Mouse (Mus musculus) stomach, embryonic 14.5 days (tissue): ENCODE data around the gene Wasf2. TPM values are rescaled to one million over a fixed set of nuclear protein-coding genes. Genes with fewer than 3 reads are reported as not detected.

ENCODE experiments used
- ATAC-seq: fragments of 200-750 bp; cut with Nextera tagmentation; 2 replicates; pipeline ENCODE4 v1.8.0; 2017; ENCODE audit warnings: low read depth, moderate TSS enrichment; ENCODE audit not compliant: insufficient number of reproducible peaks, insufficient read depth, low FRiP score
- H3K27ac ChIP-seq: fragments of 300-500 bp; sonication (generic); 2 replicates; pipeline ENCODE4 v1.5.1; 2014; ENCODE audit warnings: mild to moderate bottlenecking, low read length, moderate library complexity, mixed read lengths
- H3K27me3 ChIP-seq: fragments of 300-500 bp; sonication (generic); 2 replicates; pipeline ENCODE4 v1.6.1; 2014; ENCODE audit warnings: low read length, control low read depth, mixed read lengths; ENCODE audit not compliant: control insufficient read depth, insufficient read depth
- H3K36me3 ChIP-seq: fragments of 300-500 bp; sonication (generic); 2 replicates; pipeline ENCODE4 v1.6.1; 2014; ENCODE audit warnings: mild to moderate bottlenecking, control low read depth, low read length, moderate library complexity, mixed read lengths; ENCODE audit not compliant: control insufficient read depth, insufficient read depth
- H3K4me1 ChIP-seq: fragments of 300-500 bp; sonication (generic); 2 replicates; pipeline ENCODE4 v1.6.1; 2014; ENCODE audit warnings: low read length, control low read depth, mixed read lengths; ENCODE audit not compliant: control insufficient read depth, insufficient read depth
- H3K4me2 ChIP-seq: fragments of 300-500 bp; sonication (generic); replicated peaks from 2 replicates; pipeline ENCODE4 v1.6.1; 2014; ENCODE audit warnings: low read depth, low read length, control low read depth
- H3K4me3 ChIP-seq: fragments of 300-500 bp; sonication (generic); 2 replicates; pipeline ENCODE4 v1.5.1; 2014; ENCODE audit warnings: low read depth, low read length, control low read depth
- H3K9ac ChIP-seq: fragments of 300-500 bp; sonication (generic); replicated peaks from 2 replicates; pipeline ENCODE4 v1.6.1; 2014; ENCODE audit warnings: low read depth, mild to moderate bottlenecking, control low read depth, low read length, moderate library complexity, mixed read lengths
- H3K9me3 ChIP-seq: fragments of 300-500 bp; sonication (generic); 2 replicates; pipeline ENCODE4 v1.6.1; 2016; ENCODE audit warnings: low read depth, low read length, control low read depth; ENCODE audit not compliant: control insufficient read depth
- WGBS: fragments of 180-500 bp; shearing (Covaris S2); extraction: QIAGEN DNeasy Blood & Tissue Kit; methylation state at CpG from one replicate; pipeline ENCODE4 v1.1.7; 2014; 5-methylcytosine and 5-hydroxymethylcytosine counted together
- polyA plus RNA-seq: library from polyadenylated mRNA; unstranded; fragments of >200 nt; fragmentation: Nextera tagmentation; extraction: Ambion mirVana; gene quantifications from 2 replicates; pipeline ENCODE4 v1.2.1, GENCODE M21; 2014

The Wasf2 gene
- polyA plus RNA-seq, 1 experiment from 2014 or later = 120 TPM

DNA sequence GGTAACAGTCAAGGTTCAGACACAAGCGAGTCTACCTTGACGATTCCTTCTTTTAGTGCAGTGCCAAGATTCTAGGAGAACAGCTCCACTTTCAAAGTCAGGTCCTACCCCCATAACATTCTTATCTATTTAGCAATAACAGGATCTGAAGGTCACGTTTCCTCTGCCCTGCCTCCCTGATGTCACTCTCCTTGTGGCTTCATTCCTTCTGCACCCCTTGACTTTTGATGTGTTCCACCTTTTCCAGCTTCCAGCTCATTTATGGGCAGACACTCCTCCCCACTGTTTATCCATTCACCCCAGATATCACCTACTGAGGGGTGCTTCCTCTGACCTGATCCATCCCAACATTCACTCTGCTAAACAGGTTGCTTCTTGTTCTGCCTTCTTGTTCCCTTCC lies 3.2 kb upstream of the Wasf2 start:
- Histone ChIP-seq H3K4me1 (peaks cover 7% of the 10 kb centered on the region; the same call in 1 of the 2 replicates), H3K27ac (no peak overlapping the region), H3K4me3 (no peak overlapping the region), H3K27me3 (no peaks in the 10 kb centered on the region), H3K4me2 (no peak overlapping the region), H3K9me3 (no peaks in the 10 kb centered on the region; the same call in 1 of the 2 replicates), H3K9ac (no peak overlapping the region), H3K36me3 (no peaks in the 10 kb centered on the region)
- ATAC-seq = no peak
- WGBS = 62% methylated on average over 3 of the region's 3 CpGs

DNA sequence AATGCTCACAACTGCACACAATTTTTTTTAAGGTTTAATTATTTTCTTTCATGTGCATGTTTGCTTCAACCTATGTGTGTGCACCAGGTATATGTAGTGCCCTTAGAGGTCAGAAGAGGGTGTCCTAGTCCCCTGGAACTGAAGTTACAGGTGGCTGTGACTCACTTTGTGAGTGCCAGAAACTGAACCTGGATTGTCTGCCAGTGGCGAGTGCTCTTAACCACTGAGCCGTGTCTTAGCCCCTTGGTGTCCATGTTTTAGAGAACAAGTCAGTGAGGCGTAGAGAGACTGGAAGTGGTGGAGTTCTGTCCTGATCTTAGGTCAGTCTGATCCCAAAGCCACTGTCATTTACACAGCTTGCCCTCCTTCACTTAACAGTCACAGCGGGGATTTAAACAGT lies 2.4 kb upstream of the Wasf2 start:
- WGBS = 85% methylated on average over 4 of the region's 4 CpGs
- Histone ChIP-seq H3K4me2 (no peak overlapping the region), H3K9ac (no peak overlapping the region), H3K27ac (no peak overlapping the region), H3K36me3 (no peaks in the 10 kb centered on the region), H3K27me3 (no peaks in the 10 kb centered on the region), H3K4me3 (no peak overlapping the region), H3K9me3 (no peaks in the 10 kb centered on the region; the same call in 1 of the 2 replicates), H3K4me1 (peaks cover 7% of the 10 kb centered on the region; the same call in 1 of the 2 replicates)
- no peak for ATAC-seq

DNA sequence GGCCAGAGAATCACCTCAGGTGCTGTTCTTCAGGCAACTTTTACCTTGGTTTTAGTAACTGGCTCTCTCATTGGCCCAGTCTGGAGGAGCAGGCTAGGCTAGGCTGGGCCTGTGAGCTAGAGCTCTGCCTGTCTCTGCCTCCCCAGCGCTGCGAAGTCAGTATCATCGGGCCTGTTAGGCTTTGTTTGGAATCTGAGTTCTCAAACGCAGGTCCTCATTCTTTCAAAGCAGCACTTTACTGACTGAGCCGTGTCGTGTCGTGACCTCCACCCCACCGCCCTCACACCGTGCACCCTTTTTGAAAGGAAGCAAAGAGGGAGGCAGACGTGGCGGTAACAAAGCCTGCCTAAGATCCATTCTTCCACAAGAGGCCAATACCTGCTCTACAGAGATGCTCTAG lies 914 bp upstream of the Wasf2 start:
- Histone ChIP-seq H3K36me3 (no peaks in the 10 kb centered on the region), H3K4me1 (peaks cover 7% of the 10 kb centered on the region; the same call in 1 of the 2 replicates), H3K27me3 (no peaks in the 10 kb centered on the region), H3K27ac (peak overlapping the region; percentile 81), H3K9ac (peak overlapping the region; percentile 25; the same call in 1 of the 2 replicates), H3K9me3 (no peaks in the 10 kb centered on the region; the same call in 1 of the 2 replicates), H3K4me2 (peak overlapping the region; percentile 65), H3K4me3 (peak overlapping the region; percentile 97)
- ATAC-seq = no peak
- WGBS = 37% methylated on average over 11 of the region's 11 CpGs

DNA sequence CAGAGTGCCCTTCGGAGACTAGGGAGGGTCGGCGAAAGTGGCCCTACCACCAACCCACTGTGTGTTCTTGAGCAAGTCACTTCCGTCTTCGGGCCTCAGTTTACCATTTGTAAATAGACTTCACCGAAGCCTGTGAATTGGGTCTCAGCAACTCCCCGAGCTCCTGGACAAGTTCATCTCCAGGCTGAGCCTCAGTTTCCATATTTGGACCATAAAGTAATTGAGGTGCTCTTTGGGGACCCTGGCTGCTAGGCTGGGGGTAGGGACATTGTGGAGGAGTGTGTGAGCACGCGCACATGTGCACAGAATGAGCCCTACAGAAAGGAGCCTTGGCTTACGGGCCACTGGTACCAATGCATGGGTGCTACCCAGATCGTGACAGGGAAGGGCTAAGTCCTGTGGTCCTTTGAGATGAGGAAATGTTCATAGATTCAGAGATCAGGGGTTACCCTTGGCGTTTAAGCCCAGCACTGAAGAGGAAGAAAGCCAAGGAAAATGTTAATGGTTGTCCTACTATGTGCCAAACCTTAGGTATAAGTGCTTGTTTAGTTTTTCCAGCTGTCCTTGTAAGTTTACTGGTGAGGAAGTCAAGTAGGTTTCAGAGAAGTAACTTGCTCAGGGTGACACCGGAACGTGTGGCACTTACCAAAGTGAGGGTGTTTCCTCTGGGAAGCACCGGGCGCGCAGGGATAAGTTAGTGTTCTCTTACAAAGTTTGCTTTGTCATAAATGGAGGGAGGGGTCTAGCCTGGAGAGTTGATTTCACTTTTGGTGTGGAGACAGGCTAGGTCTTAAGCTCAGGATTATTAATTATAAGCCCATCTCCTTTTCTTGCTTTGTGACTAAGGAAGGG lies 811 bp downstream of the Wasf2 start:
- Histone ChIP-seq H3K4me3 (peak overlapping the region; percentile 97), H3K9ac (peak overlapping the region; percentile 96), H3K27ac (peak overlapping the region; percentile 74), H3K9me3 (no peaks in the 10 kb centered on the region), H3K4me2 (peak overlapping the region; percentile 88), H3K27me3 (no peaks in the 10 kb centered on the region), H3K4me1 (peaks cover 7% of the 10 kb centered on the region; the same call in 1 of the 2 replicates), H3K36me3 (0 out of 2 replicates have a peak, but pooled peaks cover 3% of the 10 kb centered on the region)
- WGBS = under 1% methylated on average over 17 of the region's 17 CpGs
- no peak for ATAC-seq

DNA sequence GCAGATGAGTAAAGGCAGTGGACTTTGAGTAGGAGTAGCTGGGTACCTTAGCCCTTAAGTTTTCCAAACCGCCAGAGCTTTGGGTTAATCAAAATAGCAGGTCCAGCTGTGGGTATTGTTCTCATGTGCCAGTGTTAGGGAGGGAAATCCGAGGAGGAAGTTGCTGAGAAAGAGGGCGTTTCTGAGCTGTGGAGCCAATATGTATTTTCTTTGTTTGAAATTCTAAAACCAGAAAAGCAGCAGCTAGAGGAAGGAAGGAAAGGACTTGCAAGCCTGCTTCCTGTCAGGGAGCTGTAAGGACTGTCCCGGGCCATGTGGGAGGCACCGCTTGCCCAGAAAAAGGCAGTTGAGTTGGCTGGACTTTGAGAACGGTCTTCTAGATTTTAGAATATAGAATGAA lies 1.7 kb downstream of the Wasf2 start:
- no peak for ATAC-seq
- peak overlapping the region; percentile 96 for H3K9ac ChIP-seq
- H3K4me1 ChIP-seq = peaks cover 7% of the 10 kb centered on the region; the same call in 1 of the 2 replicates
- H3K4me2 ChIP-seq = peak overlapping the region; percentile 88
- no peaks in the 10 kb centered on the region for H3K27me3 ChIP-seq
- WGBS = 3% methylated on average over 6 of the region's 6 CpGs
- H3K9me3 ChIP-seq = no peaks in the 10 kb centered on the region
- peak overlapping the region; percentile 74 for H3K27ac ChIP-seq
- H3K4me3 ChIP-seq = peak overlapping the region; percentile 97
- 0 out of 2 replicates have a peak, but pooled peaks cover 3% of the 10 kb centered on the region for H3K36me3 ChIP-seq

DNA sequence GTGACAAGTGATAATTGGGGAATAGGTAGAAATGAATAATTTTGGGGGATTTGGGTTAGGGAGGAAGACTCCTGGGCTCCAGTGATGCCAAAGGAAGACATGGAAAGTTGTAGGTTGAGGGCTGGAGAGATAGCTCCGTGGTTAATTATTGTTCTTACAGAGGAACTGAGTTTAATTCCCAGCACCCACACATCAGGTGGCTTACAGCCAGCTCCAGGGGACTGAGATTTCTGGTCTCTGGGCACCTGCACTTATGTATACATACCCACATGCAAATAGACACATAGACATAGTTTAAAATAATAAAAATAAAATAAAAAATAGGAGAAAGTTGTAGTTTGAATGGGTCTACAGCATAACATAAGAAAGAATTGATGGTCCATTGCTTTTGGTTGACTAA lies 6.6 kb downstream of the Wasf2 start:
- Histone ChIP-seq H3K36me3 (peaks cover 8% of the 10 kb centered on the region; the same call in 1 of the 2 replicates), H3K27ac (no peak overlapping the region), H3K4me1 (no peaks in the 10 kb centered on the region), H3K9ac (no peak overlapping the region), H3K27me3 (no peaks in the 10 kb centered on the region), H3K4me2 (no peak overlapping the region), H3K4me3 (no peak overlapping the region), H3K9me3 (no peaks in the 10 kb centered on the region)
- ATAC-seq = no peak
- 69% methylated on average over 1 of the region's 1 CpGs for WGBS

DNA sequence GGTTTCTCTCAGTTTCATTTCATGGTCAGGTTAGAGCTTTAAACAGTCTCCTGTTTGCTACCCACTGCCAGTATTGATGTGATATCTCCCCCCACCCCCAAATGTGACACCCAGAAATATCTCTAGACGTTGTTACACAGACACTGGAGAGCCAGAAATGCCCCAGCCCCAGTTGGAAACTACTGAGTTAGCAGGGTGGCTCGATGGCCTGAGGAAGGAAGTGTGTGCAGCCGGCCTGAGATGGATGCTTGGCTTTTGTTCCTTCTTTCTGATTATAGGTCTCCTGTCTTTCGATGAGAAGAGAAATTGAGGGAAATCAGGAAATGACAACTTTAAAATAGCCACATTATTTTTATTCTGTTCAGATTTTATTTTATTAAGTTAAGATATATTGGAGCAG lies 8.7 kb downstream of the Wasf2 start:
- H3K27me3 ChIP-seq = no peaks in the 10 kb centered on the region
- 84% methylated on average over 4 of the region's 4 CpGs for WGBS
- no peak overlapping the region for H3K27ac ChIP-seq
- no peak overlapping the region for H3K4me3 ChIP-seq
- no peak for ATAC-seq
- H3K4me2 ChIP-seq = no peak overlapping the region
- peaks cover 8% of the 10 kb centered on the region; the same call in 1 of the 2 replicates for H3K36me3 ChIP-seq
- H3K9ac ChIP-seq = no peak overlapping the region
- no peaks in the 10 kb centered on the region for H3K9me3 ChIP-seq
- no peaks in the 10 kb centered on the region for H3K4me1 ChIP-seq

DNA sequence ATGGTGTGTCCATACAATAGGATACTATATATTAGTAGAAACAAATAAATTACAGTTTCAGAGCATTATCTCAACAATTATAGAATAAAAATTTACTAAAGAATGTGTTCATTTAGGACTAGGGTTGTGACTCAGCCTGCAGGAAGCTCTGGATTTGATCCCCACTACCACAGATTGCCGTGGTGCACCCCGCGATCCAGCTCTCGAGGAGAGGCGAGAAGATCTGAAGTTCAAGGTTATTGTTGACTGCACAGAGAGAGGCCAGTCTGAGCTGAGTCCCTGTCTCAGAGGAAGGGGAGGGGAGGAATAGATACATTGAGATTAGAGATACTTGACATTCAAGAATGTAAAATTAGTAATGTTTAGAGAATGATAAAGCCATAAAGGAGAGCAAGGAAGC lies 24.7 kb downstream of the Wasf2 start:
- no peak overlapping the region for H3K4me3 ChIP-seq
- no peaks in the 10 kb centered on the region for H3K27me3 ChIP-seq
- WGBS = 86% methylated on average over 5 of the region's 5 CpGs
- peaks cover 9% of the 10 kb centered on the region; the same call in 1 of the 2 replicates for H3K4me1 ChIP-seq
- peaks cover 4% of the 10 kb centered on the region; the same call in 1 of the 2 replicates for H3K36me3 ChIP-seq
- no peak for ATAC-seq
- H3K9me3 ChIP-seq = no peaks in the 10 kb centered on the region
- H3K4me2 ChIP-seq = no peak overlapping the region
- H3K9ac ChIP-seq = no peak overlapping the region
- no peak overlapping the region for H3K27ac ChIP-seq
